Mouse (Mus musculus) lung, postnatal 0 days (tissue): Measurements from ENCODE around the gene Lrrc25.

Experiments used
- CTCF ChIP-seq: IDR thresholded peaks from 2 replicates; pipeline ENCODE4 v1.5.1; 2016; ENCODE audit warnings: antibody characterized with exemption, mild to moderate bottlenecking
- EP300 ChIP-seq: IDR thresholded peaks from 2 replicates; pipeline ENCODE4 v1.6.1; 2016; ENCODE audit warnings: antibody characterized with exemption, mild to moderate bottlenecking, control low read depth

- no peak for TF ChIP-seq EP300
- no peak for TF ChIP-seq CTCF
These were observed 22.8 kb downstream of the Lrrc25 start for GRCm38 (mm10) chr8:70638752-70639151.
